Mouse (Mus musculus): Measurements from ENCODE around the gene Tmpo. TPM values are rescaled to one million over a fixed set of nuclear protein-coding genes. Genes with fewer than 3 reads are reported as not detected.

Gene Tmpo
- polyA plus RNA-seq, 1 experiment from 2014 or later, result 162 TPM

GRCm38 (mm10) chr10:91101936-91102335 lies 79.2 kb downstream of the Tmpo start:
- ATAC-seq (ENCODE audit: low FRiP score, low TSS enrichment) (no peak), DNase-seq (no peak)
- Histone ChIP-seq H3K4me2 (ENCODE audit: low read length) (no peak overlapping the region), H3K36me3 (ENCODE audit: control insufficient read depth, insufficient read depth, low read length) (peaks cover 11% of the 10 kb centered on the region; the same call in 1 of the 2 replicates), H3K27me3 (ENCODE audit: control insufficient read depth, insufficient read depth, low read length) (no peaks in the 10 kb centered on the region), H3K4me3 (replicated peaks; ENCODE audit: low read depth, low read length) (no peak overlapping the region), H3K9ac (replicated peaks; ENCODE audit: low read length) (no peak overlapping the region), H3K4me1 (ENCODE audit: control insufficient read depth, insufficient read depth, low read length) (no peaks in the 10 kb centered on the region), H3K9me3 (ENCODE audit: control insufficient read depth, low read length) (no peaks in the 10 kb centered on the region), H3K27ac (replicated peaks; ENCODE audit: low read depth, low read length) (no peak overlapping the region)
- 94% methylated on average over 25 of the region's 25 CpGs for WGBS

- Histone ChIP-seq H3K9me3 (ENCODE audit: control insufficient read depth, low read length) (no peaks in the 10 kb centered on the region), H3K27ac (replicated peaks; ENCODE audit: low read depth, low read length) (no peak overlapping the region), H3K27me3 (ENCODE audit: control insufficient read depth, insufficient read depth, low read length) (no peaks in the 10 kb centered on the region), H3K9ac (replicated peaks; ENCODE audit: low read length) (no peak overlapping the region), H3K4me2 (ENCODE audit: low read length) (no peak overlapping the region), H3K36me3 (ENCODE audit: control insufficient read depth, insufficient read depth, low read length) (peaks cover 11% of the 10 kb centered on the region; the same call in 1 of the 2 replicates), H3K4me1 (ENCODE audit: control insufficient read depth, insufficient read depth, low read length) (no peaks in the 10 kb centered on the region), H3K4me3 (replicated peaks; ENCODE audit: low read depth, low read length) (no peak overlapping the region)
- 79% methylated on average over 1 of the region's 1 CpGs for WGBS
- ATAC-seq (ENCODE audit: low FRiP score, low TSS enrichment), result no peak
- DNase-seq, result no peak
These were observed 81.0 kb downstream of the Tmpo start for GRCm38 (mm10) chr10:91100101-91100500.

- no peak for DNase-seq
- Histone ChIP-seq H3K36me3 (ENCODE audit: control insufficient read depth, insufficient read depth, low read length) (peaks cover 11% of the 10 kb centered on the region; the same call in 1 of the 2 replicates), H3K9me3 (ENCODE audit: control insufficient read depth, low read length) (no peaks in the 10 kb centered on the region), H3K4me2 (ENCODE audit: low read length) (no peak overlapping the region), H3K27me3 (ENCODE audit: control insufficient read depth, insufficient read depth, low read length) (no peaks in the 10 kb centered on the region), H3K4me3 (replicated peaks; ENCODE audit: low read depth, low read length) (no peak overlapping the region), H3K9ac (replicated peaks; ENCODE audit: low read length) (no peak overlapping the region), H3K27ac (replicated peaks; ENCODE audit: low read depth, low read length) (no peak overlapping the region), H3K4me1 (ENCODE audit: control insufficient read depth, insufficient read depth, low read length) (no peaks in the 10 kb centered on the region)
- ATAC-seq (ENCODE audit: low FRiP score, low TSS enrichment), result no peak
- 88% methylated on average over 8 of the region's 8 CpGs for WGBS
These were observed 83.1 kb downstream of the Tmpo start for GRCm38 (mm10) chr10:91098056-91098455.

Other genes with a start within 250 kb of the Tmpo start
- gene Apaf1, start 98.5 kb downstream of the Tmpo start, polyA plus RNA-seq (2014; fragmentation: Nextera tagmentation; extraction: Ambion mirVana), result 25.9 and 29.6 TPM in 2 replicates
- gene Ikbip, start 98.4 kb downstream of the Tmpo start, polyA plus RNA-seq (2014; fragmentation: Nextera tagmentation; extraction: Ambion mirVana), result 13.0 and 19.5 TPM in 2 replicates
- 565 and 569 TPM in 2 replicates for gene Slc25a3, start 57.3 kb downstream of the Tmpo start, polyA plus RNA-seq (2014; fragmentation: Nextera tagmentation; extraction: Ambion mirVana)

Measured in midbrain, embryonic 14.5 days (tissue).